Mouse (Mus musculus) thymus, adult 2 months (tissue): Measurements from ENCODE around the gene Barx2.
A peak's percentile ranks its signal among the peaks of the same experiment; 100 is the strongest.

Source experiments
- CTCF ChIP-seq: fragments of 200-500 bp; IDR thresholded peaks from 2 replicates; pipeline ENCODE4 v1.5.1; 2012; ENCODE audit warnings: mild to moderate bottlenecking, control low read depth, low read length, moderate library complexity, borderline replicate concordance; ENCODE audit not compliant: control insufficient read depth, poor library complexity, insufficient read depth; ENCODE audit errors: extremely low read depth
- POLR2A ChIP-seq: fragments of 200-500 bp; IDR thresholded peaks from 2 replicates; pipeline ENCODE4 v1.6.1; 2012; ENCODE audit warnings: mild to moderate bottlenecking, low read length, control low read depth, moderate library complexity; ENCODE audit not compliant: control insufficient read depth, poor library complexity, insufficient read depth; ENCODE audit errors: extremely low read depth

DNA sequence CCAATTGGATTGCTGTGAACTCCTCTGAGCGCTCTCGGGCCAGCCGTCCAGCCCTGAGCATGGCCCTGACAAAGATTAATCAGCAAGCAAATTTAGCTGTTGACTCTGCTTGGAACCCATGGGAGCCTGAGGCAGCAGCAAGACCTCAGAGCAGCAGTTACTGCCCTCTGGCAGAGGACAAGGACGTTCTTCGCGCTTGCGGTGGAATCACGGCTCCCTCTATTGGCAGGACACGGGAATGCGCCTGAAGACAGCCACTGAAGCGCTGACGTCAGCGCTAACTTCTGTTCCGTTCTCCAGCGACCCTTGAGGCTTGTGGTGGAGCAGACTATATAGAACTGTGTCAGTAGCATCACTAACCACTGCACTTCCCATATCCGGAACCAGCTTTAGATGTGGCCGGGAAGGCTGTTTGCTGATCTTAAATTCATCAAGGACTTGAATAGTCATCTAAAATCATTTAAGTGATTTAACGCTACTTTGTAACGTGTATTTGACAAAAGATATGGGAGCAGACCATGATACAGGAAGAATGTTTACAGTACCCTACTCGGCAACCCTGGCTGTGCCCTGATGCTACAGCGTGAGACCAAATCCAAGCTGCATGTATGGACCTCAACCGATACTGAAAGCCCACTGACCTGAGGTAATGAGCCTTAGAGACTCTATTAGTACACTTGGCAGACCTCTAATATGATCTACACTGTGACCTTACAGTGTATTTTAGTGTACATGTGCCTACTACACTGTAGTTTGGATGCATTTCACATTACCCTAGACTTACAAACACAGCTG, 12.8 kb upstream of the Barx2 start:
- no peak for TF ChIP-seq POLR2A
- TF ChIP-seq CTCF: peak; percentile 95
